Mouse (Mus musculus) heart, postnatal 4 days (tissue): ENCODE results near the gene Insc. TPM values are rescaled to one million over a fixed set of nuclear protein-coding genes. Genes with fewer than 3 reads are reported as not detected.

ENCODE experiments used
- DNase-seq: peaks from one replicate; pipeline ENCODE4 v3.0.0; 2021
- total RNA-seq, 2 experiments: library from RNA; stranded (reverse); gene quantifications; 2 replicates each; pipeline ENCODE4 v1.2.3; 2021

Gene Insc
- total RNA-seq, 2 experiments from 2014 or later: 1.9 to 2.7 TPM

DNA sequence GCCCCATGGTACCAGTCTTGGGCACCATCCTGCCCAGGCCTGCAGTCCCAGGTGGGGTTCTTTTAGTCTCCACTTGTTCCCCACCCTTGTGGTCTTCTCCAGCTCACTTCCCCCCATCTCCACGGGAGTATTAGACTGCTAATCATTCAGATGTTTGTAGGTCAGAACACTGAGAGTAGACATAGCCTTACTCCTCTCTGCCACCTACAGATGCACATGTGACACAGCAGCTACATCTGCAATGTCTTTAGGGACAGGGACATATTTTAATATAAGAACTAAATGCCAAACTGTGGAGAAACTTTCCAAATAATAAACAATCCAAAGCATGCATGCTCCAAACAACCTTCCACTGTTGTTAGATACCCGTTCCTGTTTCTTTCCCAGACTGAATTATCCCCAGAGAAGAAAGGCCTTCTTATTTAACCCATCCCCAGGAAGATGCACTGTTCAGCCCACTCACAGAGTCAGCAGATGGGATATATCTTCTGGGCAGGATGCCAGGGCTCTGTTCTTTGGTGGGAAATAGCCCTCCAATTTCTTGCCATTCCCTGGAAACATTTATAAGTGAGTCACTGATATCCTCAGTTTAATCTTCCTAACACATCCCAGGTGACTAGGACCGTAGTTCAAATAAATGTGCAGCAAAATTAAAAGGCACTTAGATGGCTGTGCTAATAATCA, 88.9 kb downstream of the Insc start:
- no peak for DNase-seq

- DNase-seq: no peak
Observed at GRCm38 (mm10) chr7:114834504-114834903, 91.0 kb downstream of the Insc start.

DNA sequence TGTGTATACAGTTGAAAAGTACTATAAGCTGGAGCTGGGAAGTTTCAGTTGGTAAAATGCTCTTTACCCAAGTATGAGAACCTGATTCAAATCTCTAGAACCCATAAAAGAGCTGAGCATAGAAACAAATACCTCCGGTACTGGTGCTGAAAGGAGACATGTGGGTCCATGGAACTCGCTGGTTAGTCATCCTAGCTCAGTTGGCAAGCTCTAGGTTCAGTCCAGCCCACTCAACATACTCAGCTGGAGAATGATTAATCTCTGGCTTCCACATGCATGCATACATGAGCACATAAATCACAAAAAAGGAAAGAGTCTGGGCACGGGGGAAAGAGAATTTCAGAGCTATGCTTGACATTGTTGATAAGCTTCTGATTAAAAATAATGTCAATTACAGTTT, 93.8 kb downstream of the Insc start:
- DNase-seq: no peak

GRCm38 (mm10) chr7:114840029-114840745, 96.7 kb downstream of the Insc start:
- no peak for DNase-seq

DNA sequence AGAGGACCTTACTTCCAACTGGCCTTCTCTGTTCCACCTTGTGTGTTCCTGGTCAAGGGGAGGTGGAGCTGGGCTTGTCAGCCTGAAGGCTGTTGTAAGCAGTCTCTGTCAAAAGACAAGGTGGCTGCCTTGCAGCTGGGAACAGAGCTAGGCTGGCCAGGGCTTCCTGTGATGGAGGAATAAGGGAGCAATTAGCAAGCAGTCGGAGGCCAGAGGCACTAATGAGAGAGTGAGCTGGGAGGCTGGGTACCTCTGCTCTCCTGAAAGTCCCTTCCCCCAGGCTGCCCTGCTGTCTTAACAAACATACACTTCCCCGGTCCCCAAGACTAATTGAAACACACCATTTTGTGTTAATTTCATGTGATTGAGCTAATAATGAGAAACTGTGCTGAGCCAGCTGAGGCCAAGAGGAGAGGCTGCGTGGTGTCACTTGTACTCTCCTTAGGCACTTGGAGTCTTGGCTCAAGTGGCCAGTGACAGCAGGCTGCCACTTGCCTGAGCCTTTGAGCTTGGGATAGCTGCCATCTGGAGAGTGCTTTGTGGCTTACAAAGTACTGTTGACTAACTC, 99.2 kb downstream of the Insc start:
- DNase-seq: no peak

DNA sequence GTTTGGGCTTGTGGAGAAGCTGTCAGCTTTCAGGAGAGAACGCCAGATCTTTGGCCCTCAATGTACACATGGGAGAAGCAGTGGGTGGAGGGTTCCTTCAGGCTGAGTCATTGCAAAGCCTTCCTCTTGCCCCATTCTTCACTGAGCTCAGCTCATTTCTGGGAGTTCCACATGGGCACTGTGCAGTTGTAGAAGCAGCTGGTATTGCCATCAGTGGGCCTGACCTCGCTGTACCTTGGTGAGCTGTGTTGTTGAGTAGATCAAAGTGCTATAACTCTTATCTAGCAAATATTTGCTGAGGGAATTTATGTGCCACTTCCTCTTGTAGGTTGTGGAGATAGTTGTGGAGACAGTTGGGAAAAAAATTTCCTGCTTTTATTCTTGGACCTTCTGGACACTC, 103.7 kb downstream of the Insc start:
- DNase-seq: no peak

DNA sequence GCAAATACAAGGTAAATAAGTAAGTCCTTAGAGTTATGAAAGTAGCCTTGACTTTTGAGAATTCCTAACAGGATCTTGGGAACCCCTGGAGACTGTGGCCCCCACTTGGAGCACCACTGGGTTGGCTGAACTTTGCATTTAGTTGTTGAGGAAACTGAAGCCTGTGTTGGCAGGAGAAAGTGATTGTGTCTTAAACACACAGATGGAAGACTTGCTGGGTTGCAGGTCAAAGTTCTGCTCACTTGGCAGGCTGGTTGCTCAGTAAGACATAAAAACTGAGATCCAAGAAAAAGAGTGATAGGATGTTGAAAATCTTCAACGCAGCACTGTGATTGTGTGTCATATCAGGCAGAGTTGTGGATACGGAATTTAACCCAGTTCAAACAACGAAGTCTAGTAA, 108.9 kb downstream of the Insc start:
- DNase-seq: no peak

GRCm38 (mm10) chr7:114854169-114854568, 110.7 kb downstream of the Insc start:
- DNase-seq: no peak

DNA sequence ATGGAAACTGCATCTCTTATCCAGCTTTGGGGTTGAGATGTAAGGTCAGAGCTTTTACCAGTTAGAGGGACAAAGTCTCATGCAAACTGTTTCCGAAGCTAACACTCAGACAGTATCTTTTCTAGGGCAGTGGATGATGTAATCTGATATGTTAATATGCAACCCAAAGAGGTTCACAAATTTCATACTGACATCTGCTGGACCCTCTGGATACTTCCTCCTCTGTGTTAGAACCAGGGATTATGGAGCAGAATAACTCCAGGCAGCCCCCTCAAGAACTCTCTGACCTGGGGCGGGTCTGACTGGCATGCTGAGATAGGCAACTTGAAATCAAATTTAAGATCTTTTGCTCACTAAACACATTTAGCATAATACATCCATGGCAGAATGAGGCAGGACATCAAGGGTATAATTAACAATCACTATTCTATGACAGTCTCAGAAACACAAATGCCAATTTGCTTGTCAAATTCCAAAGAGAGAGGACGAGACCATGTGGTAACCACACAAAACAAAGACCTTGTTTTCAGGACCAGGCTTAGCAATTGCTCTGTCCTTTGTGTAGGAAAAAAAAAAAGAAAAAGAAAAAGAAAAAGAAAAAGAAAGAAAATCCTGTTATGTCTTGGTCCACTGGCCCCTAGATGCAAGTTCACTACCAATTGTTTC, 117.5 kb downstream of the Insc start:
- DNase-seq: no peak

DNA sequence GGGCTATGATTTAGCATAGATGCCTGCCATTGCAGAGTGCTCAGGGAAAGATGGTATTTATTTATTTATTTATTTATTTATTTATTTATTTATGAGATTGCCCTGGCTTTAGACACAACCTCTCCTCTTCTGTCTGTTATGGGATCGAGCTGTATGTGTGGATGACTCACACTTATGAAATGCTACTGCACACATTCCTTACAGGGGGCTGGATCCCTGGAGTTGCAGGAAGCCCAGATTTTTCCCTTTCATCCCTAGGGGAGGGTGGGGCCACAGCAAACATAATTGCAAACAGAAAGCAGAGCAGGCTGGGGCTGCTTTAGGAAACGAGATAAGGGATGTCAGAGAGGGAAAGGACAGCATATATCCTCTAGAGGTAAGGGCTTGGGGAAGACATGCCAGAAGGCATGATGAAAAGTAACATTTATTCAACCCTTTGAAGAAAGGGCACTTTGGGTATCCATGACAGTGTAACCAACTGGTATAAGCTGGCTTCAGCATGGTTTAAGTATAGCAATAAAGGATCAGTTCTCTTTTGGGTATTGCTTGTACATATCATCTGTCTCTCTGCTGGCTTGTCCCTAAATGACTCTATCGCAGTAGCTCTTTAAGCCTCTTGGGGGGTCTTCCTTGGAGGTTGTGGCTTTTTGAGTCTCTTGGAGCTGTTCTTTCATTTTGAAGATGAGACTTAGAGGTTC, 130.0 kb downstream of the Insc start:
- DNase-seq: no peak

DNA sequence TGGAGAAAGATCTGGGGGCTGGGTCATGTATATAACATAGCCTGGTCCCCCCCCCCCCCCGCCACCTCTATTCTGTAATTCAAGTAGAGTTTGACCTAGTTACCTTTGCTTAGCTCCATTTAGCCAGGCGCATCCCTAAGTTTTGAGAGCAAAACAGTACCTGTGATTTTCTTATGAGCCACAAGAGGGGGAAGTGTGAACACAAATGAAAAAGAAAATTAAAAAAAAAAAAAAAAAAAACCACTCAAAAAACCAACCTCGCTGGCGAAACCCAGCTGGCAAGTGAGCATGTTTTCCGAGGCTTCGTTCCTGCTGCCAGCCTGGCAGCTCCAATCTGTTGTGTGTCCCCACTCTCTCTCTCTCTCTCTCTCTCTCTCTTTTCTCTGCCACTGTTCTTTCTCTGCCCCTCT, 130.5 kb downstream of the Insc start:
- peak; percentile 29 for DNase-seq

- no peak for DNase-seq
Observed at GRCm38 (mm10) chr7:114874579-114874978, 131.1 kb downstream of the Insc start.

- no peak for DNase-seq
Observed at GRCm38 (mm10) chr7:114883602-114884001, 140.1 kb downstream of the Insc start.

DNA sequence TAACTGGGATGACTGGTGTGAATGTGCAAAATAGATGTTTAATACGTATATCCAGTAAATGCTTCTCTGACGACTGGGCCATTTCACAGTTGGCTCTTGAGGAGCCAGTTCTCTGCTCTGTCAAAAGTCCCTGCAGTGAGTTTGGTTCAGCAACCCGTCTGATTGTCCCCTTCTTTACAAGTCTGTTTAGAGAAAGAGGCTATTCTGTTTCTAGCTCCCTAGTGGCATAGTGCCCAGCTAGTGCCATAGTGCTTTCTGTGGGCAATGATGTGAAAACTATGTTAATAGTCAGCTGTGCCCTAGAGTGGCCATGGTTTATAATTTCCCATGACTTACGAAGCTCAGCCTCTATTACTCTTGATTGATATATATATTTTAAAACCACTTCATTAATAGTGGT, 143.4 kb downstream of the Insc start:
- no peak for DNase-seq

- DNase-seq: no peak
Observed at GRCm38 (mm10) chr7:114890215-114890614, 146.7 kb downstream of the Insc start.

GRCm38 (mm10) chr7:114892618-114893257, 149.2 kb downstream of the Insc start:
- peak; percentile 31 for DNase-seq

- no peak for DNase-seq
Observed at GRCm38 (mm10) chr7:114893889-114894288, 150.4 kb downstream of the Insc start.

DNA sequence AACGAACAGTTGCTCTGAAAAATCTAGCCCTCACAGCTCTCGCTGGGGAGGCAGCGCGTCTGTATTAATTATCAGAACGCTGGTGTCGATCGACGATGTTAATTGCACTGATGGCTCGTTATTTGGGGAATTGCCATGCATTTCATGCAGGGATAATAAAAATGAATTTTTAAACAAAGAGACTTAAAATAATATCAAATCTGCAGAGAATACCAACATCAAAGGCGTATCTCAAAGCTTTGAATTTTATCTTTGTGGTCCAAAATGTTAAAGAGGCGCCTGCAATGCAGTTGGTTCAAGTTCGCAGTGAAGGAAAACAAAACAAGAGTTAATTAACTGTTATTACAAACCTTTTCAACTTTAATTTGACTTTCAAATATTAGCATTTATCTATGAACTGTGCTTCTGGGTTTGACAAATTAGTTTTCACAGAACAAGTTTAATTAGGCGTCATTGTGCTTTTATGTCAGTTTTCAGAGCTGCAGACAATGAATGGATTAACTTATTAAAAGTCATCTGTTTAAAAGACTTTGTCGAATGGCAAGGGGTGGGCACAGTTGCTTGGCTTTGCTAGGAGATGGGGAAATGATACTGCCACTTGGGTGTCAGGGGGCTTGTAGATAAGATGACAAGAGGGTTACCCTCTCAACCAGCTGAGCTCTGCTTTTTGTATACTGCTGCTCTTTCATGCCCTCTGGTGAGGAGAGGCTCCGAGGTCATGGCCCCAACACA, 153.6 kb downstream of the Insc start:
- no peak for DNase-seq
